21 mouse cellular contexts compared by ENCODE assay signal in the genomic region with DNA sequence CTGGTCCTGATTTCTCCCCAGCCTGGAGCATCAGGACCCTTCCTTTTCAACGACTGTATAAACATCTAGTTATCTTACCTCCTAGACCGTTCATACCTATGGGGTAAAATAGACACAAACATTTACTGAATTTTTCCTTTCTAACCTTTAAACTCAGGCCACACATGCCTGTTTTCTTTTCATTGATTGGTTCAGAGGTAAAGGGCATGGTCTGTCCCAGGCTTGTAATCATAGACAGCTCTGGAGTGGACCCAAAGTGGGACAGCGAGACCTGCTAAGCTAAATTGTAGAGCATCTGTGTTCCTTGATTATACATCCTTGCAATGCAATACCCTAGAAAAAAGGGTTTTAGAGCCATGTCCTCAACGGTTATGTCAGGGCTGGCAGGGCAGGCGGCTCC. TPM values are rescaled to one million over a fixed set of nuclear protein-coding genes. Genes with fewer than 3 reads are reported as not detected.
"Had no signal": no experiment of that assay in that cellular context is flagged by ENCODE, and none has a peak within 500 bp of the region (broad histone marks: within the 10 kb centered on the region; RNA-seq: fewer than 3 reads in every experiment).

No protein-coding gene starts in this region.

- DNase-seq: lung, embryonic 14.5 days; lung, postnatal 10 days; midbrain, embryonic 14.5 days; retina, postnatal 1 day; right cerebral cortex, postnatal 4 days; spleen, adult 18-20 months; thymus, adult 18-20 months; thymus, postnatal 14 days; thymus, postnatal 36 days had no signal

- H3K4me1 ChIP-seq: midbrain, embryonic 10.5 days; midbrain, embryonic 12.5 days; neural tube, embryonic 13.5 days had no signal

- H3K36me3 ChIP-seq: midbrain, embryonic 12.5 days had no signal

- H3K27me3 ChIP-seq: midbrain, embryonic 12.5 days; neural tube, embryonic 13.5 days; neural tube, embryonic 15.5 days had no signal

- H3K4me3 ChIP-seq: midbrain, embryonic 10.5 days; midbrain, embryonic 12.5 days; myocyte; neural tube, embryonic 13.5 days; neural tube, embryonic 15.5 days had no signal

- H3K9ac ChIP-seq: lung, embryonic 14.5 days; midbrain, embryonic 12.5 days; neural tube, embryonic 13.5 days; neural tube, embryonic 15.5 days had no signal

- H3K9me3 ChIP-seq: midbrain, embryonic 10.5 days; midbrain, embryonic 12.5 days; neural tube, embryonic 13.5 days; neural tube, embryonic 15.5 days had no signal

- H3K27ac ChIP-seq: midbrain, embryonic 12.5 days; neural tube, embryonic 13.5 days; neural tube, embryonic 15.5 days had no signal

- ATAC-seq: midbrain, embryonic 16.5 days had no signal

- H3K4me2 ChIP-seq: lung, embryonic 14.5 days; midbrain, embryonic 12.5 days; neural tube, embryonic 13.5 days; neural tube, embryonic 15.5 days had no signal

RNA-seq across cellular contexts. Expression of a gene that starts 54.6 kb away (rescaled TPM):
- total RNA-seq: megakaryocyte, adult 5-6 weeks; megakaryocyte-erythroid progenitor cell, adult 5-6 weeks had no signal
- polyA plus RNA-seq: lung, embryonic 14.5 days; midbrain, embryonic 10.5 days; midbrain, embryonic 12.5 days; midbrain, embryonic 14.5 days; midbrain, embryonic 16.5 days; myocyte; neural tube, embryonic 11.5 days; neural tube, embryonic 13.5 days; neural tube, embryonic 15.5 days; small intestine, adult 2 months; stomach, embryonic 16.5 days; thymus, postnatal 0 days had no signal
